11 mouse cellular contexts compared by ENCODE assay signal in genomic region chr8:125271357-125271756, GRCm38 (mm10).
DNase-seq lines count a peak whose midpoint lies in the region; ATAC-seq lines count a peak whose summit lies in the region.
"Had no signal": no experiment of that assay in that cellular context is flagged by ENCODE, and none has a peak within 500 bp of the region (broad histone marks: within the 10 kb centered on the region; RNA-seq: fewer than 3 reads in every experiment).

No protein-coding gene starts in this region.

- DNase-seq in heart, postnatal 36 days, result no peak
- DNase-seq in midbrain, embryonic 10.5 days (ENCODE audit: low spot score), result no peak
- DNase-seq in midbrain, embryonic 11.5 days (ENCODE audit: low spot score, missing footprints), result no peak
- no peak for DNase-seq in limb, embryonic 10.5 days (ENCODE audit: low spot score)
- peak; percentile 64 for DNase-seq in testis, postnatal 14 days (ENCODE audit: low spot score)
- DNase-seq in left cerebral cortex, postnatal 25 days (ENCODE audit: low spot score in 2 of 2), result no peak
- DNase-seq: adrenal gland, adult 2 months had no signal

- ATAC-seq in heart, embryonic 14.5 days (ENCODE audit: insufficient number of reproducible peaks, insufficient read depth, low FRiP score, low read depth), result no peak
- ATAC-seq in midbrain, embryonic 11.5 days (ENCODE audit: low FRiP score), result no peak
- ATAC-seq: midbrain, embryonic 15.5 days; Patski had no signal

- H3K9ac ChIP-seq in heart, embryonic 14.5 days (ENCODE audit: low read length), result no peak overlapping the region; the same call in 1 of the 2 replicates
- no peak overlapping the region for H3K9ac ChIP-seq in midbrain, embryonic 11.5 days (ENCODE audit: low read length)
- H3K9ac ChIP-seq: hindbrain, embryonic 14.5 days; midbrain, embryonic 15.5 days had no signal

- WGBS in heart, embryonic 14.5 days, result 57% methylated on average over 5 of the region's 5 CpGs
- 77% methylated on average over 5 of the region's 5 CpGs for WGBS in midbrain, embryonic 10.5 days
- WGBS in midbrain, embryonic 11.5 days, result 65% methylated on average over 5 of the region's 5 CpGs
- WGBS in limb, embryonic 10.5 days, result 82% methylated on average over 5 of the region's 5 CpGs

- H3K27me3 ChIP-seq in heart, embryonic 14.5 days (ENCODE audit: control insufficient read depth, insufficient read depth, low read length), result no peaks in the 10 kb centered on the region
- H3K27me3 ChIP-seq in midbrain, embryonic 10.5 days (ENCODE audit: low read depth, poor library complexity, severe bottlenecking), result peaks cover 80% of the 10 kb centered on the region
- no peaks in the 10 kb centered on the region for H3K27me3 ChIP-seq in midbrain, embryonic 11.5 days (ENCODE audit: control insufficient read depth, insufficient read depth, low read length)
- no peaks in the 10 kb centered on the region for H3K27me3 ChIP-seq in limb, embryonic 10.5 days (ENCODE audit: low read depth, poor library complexity, severe bottlenecking)
- H3K27me3 ChIP-seq: midbrain, embryonic 15.5 days; Patski had no signal

- H3K27ac ChIP-seq in heart, embryonic 14.5 days (replicated peaks in 1 of 2; ENCODE audit: control insufficient read depth in 1 of 2, insufficient read depth in 1 of 2, low read depth in 2 of 2, low read length in 2 of 2), result peak overlapping the region; percentile 53 to 68
- peak overlapping the region; percentile 70 for H3K27ac ChIP-seq in midbrain, embryonic 10.5 days (replicated peaks)
- H3K27ac ChIP-seq in midbrain, embryonic 11.5 days (ENCODE audit: low read depth, low read length), result no peak overlapping the region
- peak overlapping the region; percentile 51; the same call in 1 of the 2 replicates for H3K27ac ChIP-seq in limb, embryonic 10.5 days
- H3K27ac ChIP-seq: hindbrain, embryonic 14.5 days; midbrain, embryonic 15.5 days had no signal

- no peak overlapping the region for H3K4me3 ChIP-seq in heart, embryonic 14.5 days (ENCODE audit: control insufficient read depth in 1 of 2, insufficient read depth in 1 of 2, low read depth in 1 of 2, low read length in 2 of 2)
- no peak overlapping the region for H3K4me3 ChIP-seq in midbrain, embryonic 10.5 days
- H3K4me3 ChIP-seq in midbrain, embryonic 11.5 days (ENCODE audit: low read depth, low read length), result no peak overlapping the region
- H3K4me3 ChIP-seq in limb, embryonic 10.5 days, result no peak overlapping the region
- H3K4me3 ChIP-seq: midbrain, embryonic 15.5 days had no signal

- peaks cover 24 to 40% of the 10 kb centered on the region in 2 experiments for H3K4me1 ChIP-seq in heart, embryonic 14.5 days (ENCODE audit: control insufficient read depth in 2 of 2, insufficient read depth in 2 of 2, low read length in 2 of 2)
- peaks cover 32% of the 10 kb centered on the region for H3K4me1 ChIP-seq in midbrain, embryonic 10.5 days
- H3K4me1 ChIP-seq in midbrain, embryonic 11.5 days (ENCODE audit: control insufficient read depth, insufficient read depth, low read length), result peaks cover 10% of the 10 kb centered on the region; the same call in 1 of the 2 replicates
- peaks cover 6% of the 10 kb centered on the region for H3K4me1 ChIP-seq in limb, embryonic 10.5 days

- no peaks in the 10 kb centered on the region for H3K36me3 ChIP-seq in heart, embryonic 14.5 days (ENCODE audit: control insufficient read depth, insufficient read depth, low read length)
- no peaks in the 10 kb centered on the region for H3K36me3 ChIP-seq in midbrain, embryonic 10.5 days
- H3K36me3 ChIP-seq in midbrain, embryonic 11.5 days (ENCODE audit: control insufficient read depth, insufficient read depth, low read length), result no peaks in the 10 kb centered on the region
- H3K36me3 ChIP-seq in limb, embryonic 10.5 days, result no peaks in the 10 kb centered on the region
- H3K36me3 ChIP-seq: midbrain, embryonic 15.5 days had no signal

- H3K4me2 ChIP-seq in heart, embryonic 14.5 days (ENCODE audit: low read length), result no peak overlapping the region
- H3K4me2 ChIP-seq in midbrain, embryonic 11.5 days, result no peak overlapping the region
- H3K4me2 ChIP-seq: hindbrain, embryonic 14.5 days; midbrain, embryonic 15.5 days had no signal

- H3K9me3 ChIP-seq in heart, embryonic 14.5 days (ENCODE audit: control insufficient read depth, low read length), result 0 out of 2 replicates have a peak, but pooled peaks cover 4% of the 10 kb centered on the region
- H3K9me3 ChIP-seq in midbrain, embryonic 10.5 days (replicated peaks), result peaks cover 14% of the 10 kb centered on the region
- no peaks in the 10 kb centered on the region; the same call in 1 of the 2 replicates for H3K9me3 ChIP-seq in midbrain, embryonic 11.5 days (ENCODE audit: control insufficient read depth, low read length)
- no peaks in the 10 kb centered on the region; the same call in 1 of the 2 replicates for H3K9me3 ChIP-seq in limb, embryonic 10.5 days (replicated peaks)
- H3K9me3 ChIP-seq: midbrain, embryonic 15.5 days had no signal

- intact Hi-C loops in heart, postnatal 36 days (cut with DNase I), result loop anchor here (5.0 kb wide), 1 partner anchor 74 kb away; no protein-coding TSS in a partner anchor
- intact Hi-C loops in left cerebral cortex, postnatal 25 days (cut with DNase I), result no loop called here
